In the genomic region with DNA sequence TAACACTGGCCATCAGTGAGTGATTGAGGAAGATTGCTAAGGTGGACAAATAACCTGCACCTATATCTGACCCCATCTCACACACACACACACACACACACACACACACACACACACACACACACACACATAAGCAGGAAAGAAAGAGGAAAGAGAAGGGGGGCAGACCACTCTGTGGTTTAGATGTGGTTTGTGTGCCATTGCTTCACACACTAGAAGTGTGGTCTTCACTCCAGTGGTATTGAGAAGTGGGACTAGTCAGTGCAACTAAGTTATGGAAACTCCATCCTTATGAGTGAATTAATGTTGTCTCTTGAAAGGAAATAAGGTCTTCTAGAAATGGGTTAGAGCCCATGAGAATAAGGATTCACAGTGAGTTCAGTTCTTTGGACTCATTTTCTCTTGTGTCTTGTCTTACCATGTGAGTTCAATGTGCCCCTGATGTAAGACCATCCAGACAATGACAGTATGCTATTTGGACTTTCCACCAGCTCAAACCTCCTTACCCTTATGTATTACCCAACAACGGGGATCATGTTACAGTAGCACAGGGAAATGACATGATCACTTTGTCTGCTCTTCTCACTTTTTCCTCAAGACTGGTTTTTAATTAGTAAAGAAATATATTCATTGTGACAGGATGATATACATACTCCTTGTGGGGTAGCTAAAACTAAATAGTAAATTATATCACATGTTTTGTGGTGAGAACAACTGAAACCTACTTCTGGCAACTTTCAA, we compare ENCODE assay signal across 18 mouse cellular contexts.
"Had no signal": no experiment of that assay in that cellular context is flagged by ENCODE, and none has a peak within 500 bp of the region (broad histone marks: within the 10 kb centered on the region; RNA-seq: fewer than 3 reads in every experiment).

No protein-coding gene starts in this region.

- DNase-seq: gastrocnemius, adult 2 months; gastrocnemius, postnatal 14 days; gastrocnemius, postnatal 36 days; heart, adult 18-20 months; heart, postnatal 10 days; heart, postnatal 4 days; kidney, adult 2 months; kidney, adult 9 months; kidney, postnatal 14 days; kidney, postnatal 36 days; layer of hippocampus, adult 9-11 months; layer of hippocampus, postnatal 36 days; left cerebral cortex, postnatal 4 days; liver; liver, embryonic 13.5 days had no signal

- ATAC-seq: hindbrain, embryonic 16.5 days; intestine, embryonic 15.5 days; intestine, postnatal 0 days had no signal
